Mouse (Mus musculus) liver, embryonic 13.5 days (tissue): ENCODE data around the gene Tcp10c. TPM values are rescaled to one million over a fixed set of nuclear protein-coding genes. Genes with fewer than 3 reads are reported as not detected.
"Not testable (repeated sequence)": the region's sequence is repeated elsewhere in the genome, so short reads cannot be mapped to it uniquely, and the experiment has no call there.

Source experiments
- ATAC-seq: fragments of 200-750 bp; cut with Nextera tagmentation; 2 replicates; pipeline ENCODE4 v1.8.0; 2017; ENCODE audit warnings: low read depth, mild to moderate bottlenecking, moderate number of reproducible peaks, moderate library complexity
- DNase-seq: peaks from one replicate; pipeline ENCODE4 v3.0.0; 2022
- H3K27ac ChIP-seq: fragments of 300-500 bp; sonication (generic); 2 replicates; pipeline ENCODE4 v1.5.1; 2015; ENCODE audit warnings: moderate library complexity, mild to moderate bottlenecking, inconsistent platforms
- H3K27me3 ChIP-seq: fragments of 300-500 bp; sonication (generic); 2 replicates; pipeline ENCODE4 v1.6.1; 2015; ENCODE audit warnings: mild to moderate bottlenecking, inconsistent platforms
- H3K36me3 ChIP-seq: fragments of 300-500 bp; sonication (generic); 2 replicates; pipeline ENCODE4 v1.6.1; 2015; ENCODE audit warnings: mild to moderate bottlenecking, inconsistent platforms
- H3K4me1 ChIP-seq: fragments of 300-500 bp; sonication (generic); replicated peaks from 2 replicates; pipeline ENCODE4 v1.6.1; 2015; ENCODE audit warnings: inconsistent platforms
- H3K4me2 ChIP-seq: fragments of 300-500 bp; sonication (generic); 2 replicates; pipeline ENCODE4 v1.6.1; 2015; ENCODE audit warnings: inconsistent platforms, mild to moderate bottlenecking, moderate library complexity
- H3K4me3 ChIP-seq: fragments of 300-500 bp; sonication (generic); replicated peaks from 2 replicates; pipeline ENCODE4 v1.5.1; 2015; ENCODE audit warnings: mild to moderate bottlenecking, inconsistent platforms
- H3K9ac ChIP-seq: fragments of 300-500 bp; sonication (generic); 2 replicates; pipeline ENCODE4 v1.6.1; 2015; ENCODE audit warnings: mild to moderate bottlenecking, inconsistent platforms
- H3K9me3 ChIP-seq: fragments of 300-500 bp; sonication (generic); replicated peaks from 2 replicates; pipeline ENCODE4 v1.6.1; 2016; ENCODE audit warnings: inconsistent platforms
- WGBS: fragments of 180-500 bp; shearing (Covaris S2); methylation state at CpG from one replicate; pipeline ENCODE4 v1.1.7; 2015; ENCODE audit not compliant: insufficient replicate concordance; 5-methylcytosine and 5-hydroxymethylcytosine counted together
- polyA plus RNA-seq: library from polyadenylated mRNA; unstranded; fragments of >200 nt; fragmentation: Nextera tagmentation; extraction: Ambion mirVana; gene quantifications from 2 replicates; pipeline ENCODE4 v1.2.1, GENCODE M21; 2015

The Tcp10c gene
- polyA plus RNA-seq, 1 experiment from 2014 or later, result not detected

DNA sequence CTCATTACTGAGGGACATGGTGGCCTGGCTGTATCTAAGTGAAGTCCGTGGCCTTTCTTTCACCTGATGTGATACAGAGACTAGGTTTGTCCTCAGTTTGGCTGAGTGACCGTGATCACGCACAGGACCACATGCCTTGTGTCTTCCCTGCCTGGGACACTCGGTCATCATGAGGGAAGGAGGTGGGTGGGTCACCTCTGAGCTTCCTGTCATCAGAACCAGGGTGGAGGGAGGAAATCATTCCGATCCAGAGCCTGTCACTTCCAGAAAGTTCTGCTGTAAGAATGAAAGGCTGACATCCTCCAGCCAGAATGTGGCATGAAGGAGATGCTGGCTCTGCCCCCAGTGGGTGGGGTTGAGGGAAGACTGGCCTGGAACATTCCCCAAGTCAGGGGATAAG lies 45.6 kb downstream of the Tcp10c start:
- not testable (repeated sequence) for H3K4me1 ChIP-seq, H3K27me3 ChIP-seq, ATAC-seq, DNase-seq, H3K9ac ChIP-seq, H3K4me2 ChIP-seq, H3K4me3 ChIP-seq, H3K36me3 ChIP-seq, H3K27ac ChIP-seq
- 65% methylated on average over 4 of the region's 5 CpGs for WGBS
- H3K9me3 ChIP-seq, result peaks cover 11% of the 10 kb centered on the region

- not testable (repeated sequence) for H3K36me3 ChIP-seq, H3K27me3 ChIP-seq, DNase-seq, H3K4me1 ChIP-seq, H3K4me2 ChIP-seq, H3K27ac ChIP-seq, H3K9ac ChIP-seq, H3K4me3 ChIP-seq
- peak; percentile 11; the same call in 1 of the 2 replicates for ATAC-seq
- H3K9me3 ChIP-seq, result peaks cover 16% of the 10 kb centered on the region
These were observed 47.7 kb downstream of the Tcp10c start for GRCm38 (mm10) chr17:13402118-13402517.

DNA sequence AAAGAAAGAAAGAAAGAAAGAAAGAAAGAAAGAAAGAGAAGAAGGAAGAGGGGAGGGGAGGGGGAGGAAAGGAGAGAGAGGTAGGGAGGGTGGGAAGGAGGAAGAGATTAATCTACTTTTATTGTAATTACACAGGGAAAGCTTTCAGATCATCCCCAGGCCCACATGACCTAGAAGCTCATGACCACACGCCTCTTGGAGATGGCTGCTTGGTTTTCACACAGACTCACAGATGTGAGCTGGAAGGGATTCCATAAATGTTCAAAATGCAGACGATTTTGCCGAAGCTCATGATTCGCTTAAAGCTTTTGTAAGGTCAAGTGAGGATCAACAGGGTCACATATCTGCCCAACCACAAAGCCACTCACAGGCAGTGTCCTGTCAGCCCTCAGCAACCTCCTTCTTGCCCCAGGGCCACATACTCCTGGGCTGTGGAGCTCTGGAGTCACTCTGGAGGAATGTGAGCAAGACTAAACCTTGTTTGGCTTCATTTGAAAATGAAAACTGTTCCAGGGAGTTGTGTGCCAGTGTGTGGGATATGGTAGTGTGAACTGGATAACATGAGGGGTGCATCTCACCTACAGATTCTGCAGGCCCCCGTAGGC lies 49.3 kb downstream of the Tcp10c start:
- not testable (repeated sequence) for H3K36me3 ChIP-seq, DNase-seq, H3K27ac ChIP-seq, H3K9ac ChIP-seq, H3K4me1 ChIP-seq, H3K4me2 ChIP-seq, H3K27me3 ChIP-seq, H3K4me3 ChIP-seq, ATAC-seq
- WGBS, result 59% methylated on average over 5 of the region's 5 CpGs
- peaks cover 12% of the 10 kb centered on the region for H3K9me3 ChIP-seq

DNA sequence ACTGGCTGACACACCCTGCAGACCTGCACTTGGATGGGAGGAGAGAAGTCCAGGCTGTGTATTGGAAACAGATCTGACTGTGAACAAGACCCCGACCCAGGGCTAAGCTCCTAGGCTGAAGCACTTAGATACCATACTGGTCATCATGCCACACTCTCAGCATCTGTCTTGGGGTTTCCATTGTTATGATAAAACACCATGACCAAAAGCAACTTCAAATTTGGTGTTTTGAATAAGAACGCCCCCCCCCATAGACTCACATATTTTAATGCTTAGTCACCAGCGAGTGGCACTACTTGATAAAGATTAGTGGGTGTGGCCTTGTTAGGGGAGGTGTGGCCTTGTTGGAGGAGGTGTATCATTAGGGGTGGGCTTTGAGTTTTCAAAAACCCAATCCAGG lies 51.7 kb downstream of the Tcp10c start:
- DNase-seq, H3K9ac ChIP-seq, H3K4me1 ChIP-seq, H3K9me3 ChIP-seq, H3K27ac ChIP-seq, H3K27me3 ChIP-seq, H3K36me3 ChIP-seq, ATAC-seq, H3K4me2 ChIP-seq, H3K4me3 ChIP-seq: not testable (repeated sequence)
- 53% methylated on average over 3 of the region's 3 CpGs for WGBS

DNA sequence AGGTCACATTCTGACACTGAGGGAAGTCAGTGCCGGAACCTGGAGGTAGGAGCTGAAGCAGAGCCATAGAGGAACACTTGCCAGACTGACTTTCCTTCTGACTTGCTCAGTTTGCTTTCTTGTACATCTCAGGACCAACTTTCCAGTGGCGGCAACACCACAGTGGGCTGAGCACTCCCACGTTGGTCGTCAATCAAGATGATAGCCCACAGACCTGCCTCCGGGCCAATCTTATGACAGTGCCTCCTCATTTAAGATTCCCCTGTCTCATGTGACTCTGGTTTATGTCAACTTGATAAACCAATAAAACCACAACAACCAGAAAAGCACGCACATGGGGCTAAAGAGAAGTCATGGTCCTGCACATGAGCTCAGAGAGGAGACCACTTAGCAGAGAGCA lies 52.3 kb downstream of the Tcp10c start:
- WGBS, result 77% methylated on average over 6 of the region's 6 CpGs
- not testable (repeated sequence) for DNase-seq, H3K4me3 ChIP-seq, H3K36me3 ChIP-seq, H3K27ac ChIP-seq, H3K9ac ChIP-seq, H3K27me3 ChIP-seq, H3K4me2 ChIP-seq, H3K4me1 ChIP-seq, H3K9me3 ChIP-seq, ATAC-seq

DNA sequence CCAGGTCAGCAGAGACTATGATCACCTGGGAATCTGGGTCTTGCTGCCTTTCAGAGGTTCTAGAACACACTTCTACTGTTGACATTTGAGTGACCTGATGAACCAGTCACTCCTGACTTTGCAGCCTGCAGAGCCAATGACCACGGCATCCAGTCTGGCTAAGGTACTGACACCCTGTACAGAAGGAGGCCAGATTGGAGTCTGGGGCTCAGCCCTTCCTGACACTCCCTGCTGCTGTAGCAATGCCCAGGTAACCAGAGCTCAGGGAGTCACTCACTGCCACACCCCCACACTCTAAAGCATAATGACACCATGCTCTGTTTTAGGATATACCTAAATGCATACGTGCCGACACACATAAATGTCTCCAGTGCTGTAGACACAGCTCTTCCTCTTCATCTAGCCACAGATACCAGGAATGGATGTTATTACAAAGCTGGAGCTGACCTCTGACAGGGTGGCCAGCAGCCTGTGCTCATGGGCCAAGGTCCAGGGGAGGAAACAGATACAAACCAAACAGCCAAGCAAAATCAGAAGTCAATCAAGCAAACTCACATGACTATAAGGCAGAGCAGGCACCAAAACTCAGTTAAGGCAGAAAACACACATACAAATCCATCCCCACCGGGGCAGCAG lies 53.4 kb downstream of the Tcp10c start:
- not testable (repeated sequence) for H3K27me3 ChIP-seq, H3K9ac ChIP-seq, DNase-seq, H3K4me2 ChIP-seq, H3K9me3 ChIP-seq, H3K4me1 ChIP-seq, H3K27ac ChIP-seq, ATAC-seq, H3K36me3 ChIP-seq, H3K4me3 ChIP-seq
- whole genome bisulfite sequencing, result 78% methylated on average over 3 of the region's 4 CpGs

DNA sequence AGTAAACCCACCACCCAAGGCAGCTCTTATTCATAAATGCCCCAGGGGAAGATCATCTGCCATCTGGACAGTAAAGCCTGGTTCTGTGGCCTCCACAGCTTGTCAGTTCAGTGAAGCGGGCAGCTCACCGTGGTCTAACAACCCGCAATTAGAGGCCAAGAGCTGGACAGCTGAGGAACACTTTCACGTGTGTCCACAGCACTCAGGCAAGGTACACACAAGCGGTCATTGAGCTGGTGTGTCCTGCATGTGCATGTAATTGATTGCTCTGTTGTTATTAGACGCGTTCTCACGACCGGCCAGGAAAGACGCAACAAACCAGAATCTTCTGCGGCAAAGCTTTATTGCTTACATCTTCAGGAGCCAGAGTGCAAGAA lies 53.9 kb downstream of the Tcp10c start:
- not testable (repeated sequence) for H3K27ac ChIP-seq, H3K4me1 ChIP-seq, H3K9me3 ChIP-seq, H3K4me2 ChIP-seq, H3K36me3 ChIP-seq, H3K9ac ChIP-seq, DNase-seq, H3K27me3 ChIP-seq, ATAC-seq, H3K4me3 ChIP-seq
- WGBS, result 78% methylated on average over 11 of the region's 11 CpGs

DNA sequence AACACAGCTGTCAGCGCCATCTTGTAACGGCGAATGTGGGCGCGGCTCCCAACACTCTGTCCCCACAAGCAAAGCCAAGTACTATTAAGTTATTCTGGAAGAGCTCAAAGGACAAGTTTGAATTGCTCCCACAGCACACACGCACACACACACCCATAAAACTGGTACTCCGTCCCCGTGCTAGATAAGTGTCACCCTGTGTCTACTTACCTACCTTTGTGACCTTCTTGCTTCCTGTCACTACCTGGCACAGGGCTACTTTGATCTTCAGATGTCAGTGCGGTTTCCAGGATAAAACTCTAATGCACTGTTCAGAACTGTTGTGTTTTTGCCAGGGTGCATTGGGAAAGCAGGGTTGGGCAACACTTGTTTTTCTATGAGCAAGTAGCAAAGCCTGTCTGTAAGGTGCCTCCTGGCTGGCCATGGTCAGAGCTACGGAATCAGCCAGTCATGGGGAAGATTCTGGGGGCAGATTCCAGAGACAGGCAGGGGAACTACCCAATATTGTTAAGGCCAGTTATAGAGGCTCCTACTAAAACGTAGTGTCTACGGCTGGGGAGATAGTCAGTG lies 66.7 kb downstream of the Tcp10c start:
- not testable (repeated sequence) for H3K36me3 ChIP-seq, DNase-seq, H3K9ac ChIP-seq, ATAC-seq, H3K4me1 ChIP-seq, H3K27ac ChIP-seq, H3K9me3 ChIP-seq, H3K27me3 ChIP-seq, H3K4me3 ChIP-seq, H3K4me2 ChIP-seq
- 74% methylated on average over 10 of the region's 12 CpGs for WGBS

DNA sequence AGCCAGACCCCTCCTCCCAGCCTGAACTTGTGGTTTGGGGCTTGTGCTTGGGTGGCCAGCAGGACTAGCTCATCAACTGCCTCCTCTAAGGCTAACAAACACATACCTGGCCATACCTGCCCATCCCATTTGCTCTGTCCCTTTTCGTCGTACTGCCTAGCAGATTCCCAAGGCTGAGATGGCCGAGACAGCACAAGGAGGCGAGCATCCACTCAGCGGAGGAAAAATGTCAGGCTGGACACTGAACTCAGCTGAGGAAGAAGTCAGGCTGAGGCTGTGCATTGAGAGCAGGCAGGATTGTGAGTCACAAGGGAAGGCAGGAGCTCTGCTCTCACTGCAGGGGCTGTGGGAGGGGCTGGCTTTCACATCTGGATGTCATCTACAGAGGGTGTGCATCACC lies 68.3 kb downstream of the Tcp10c start:
- ATAC-seq, result not testable (repeated sequence)
- 76% methylated on average over 5 of the region's 5 CpGs for WGBS

DNA sequence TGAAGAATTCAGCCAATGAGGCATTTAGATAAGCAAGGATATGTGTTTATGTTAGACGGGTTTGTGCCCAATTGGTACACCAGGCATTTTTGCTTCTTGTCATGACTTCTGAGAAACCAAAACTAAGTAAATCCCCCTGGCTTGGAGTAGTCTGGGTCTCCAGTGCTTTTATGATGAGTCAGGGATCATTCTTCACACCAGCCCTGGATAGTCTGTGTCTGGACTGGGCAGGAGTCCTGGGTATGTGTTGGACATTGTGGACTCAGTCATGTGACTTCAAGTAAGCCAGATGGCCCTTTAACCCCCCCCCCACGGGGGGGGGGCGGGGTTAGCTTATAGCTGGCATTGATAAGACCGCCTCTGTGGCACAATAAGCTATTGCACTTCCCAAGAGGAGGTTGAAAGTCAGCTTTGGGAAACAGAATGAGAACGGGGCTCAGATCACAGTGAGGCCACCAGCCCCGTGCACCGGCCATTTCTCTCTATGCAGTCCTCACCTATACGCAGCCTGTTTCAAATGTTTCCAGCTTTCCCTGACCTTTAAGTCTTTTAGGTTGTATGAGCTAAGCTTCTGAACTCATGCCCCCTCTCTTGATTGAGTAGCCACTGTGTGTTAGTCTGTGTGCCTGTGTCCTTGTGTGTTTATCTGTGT lies 69.1 kb downstream of the Tcp10c start:
- not testable (repeated sequence) for H3K4me1 ChIP-seq, H3K4me2 ChIP-seq, H3K9ac ChIP-seq, DNase-seq, H3K27me3 ChIP-seq, H3K9me3 ChIP-seq, H3K4me3 ChIP-seq, H3K36me3 ChIP-seq, H3K27ac ChIP-seq
- ATAC-seq, result peak; percentile 20; the same call in 1 of the 2 replicates
- 54% methylated on average over 8 of the region's 8 CpGs for WGBS

More for the DNA sequence above, 68.3 kb downstream of the Tcp10c start:
- not testable (repeated sequence) for H3K9ac ChIP-seq, H3K4me1 ChIP-seq, H3K36me3 ChIP-seq, H3K4me3 ChIP-seq, H3K9me3 ChIP-seq, H3K27me3 ChIP-seq, DNase-seq, H3K27ac ChIP-seq, H3K4me2 ChIP-seq

GRCm38 (mm10) chr17:13424321-13424720 lies 69.9 kb downstream of the Tcp10c start:
- not testable (repeated sequence) for H3K4me3 ChIP-seq, H3K4me1 ChIP-seq, H3K27ac ChIP-seq, H3K9ac ChIP-seq, ATAC-seq, DNase-seq, H3K4me2 ChIP-seq, H3K27me3 ChIP-seq, H3K9me3 ChIP-seq, H3K36me3 ChIP-seq
- 70% methylated on average over 6 of the region's 6 CpGs for WGBS
